Mouse (Mus musculus) kidney, adult 2 months (tissue): ENCODE measurements around the gene Sema4b.

Experiments
- CTCF ChIP-seq: fragments of 200-500 bp; conservative IDR thresholded peaks from 2 replicates; pipeline ENCODE4 v1.5.1; 2011; ENCODE audit warnings: low read depth, mild to moderate bottlenecking, control low read depth, low read length, moderate library complexity, mixed read lengths; ENCODE audit not compliant: insufficient read depth, insufficient read length
- POLR2A ChIP-seq: fragments of 200-500 bp; IDR thresholded peaks from one replicate; pipeline ENCODE4 v1.6.1; 2011; ENCODE audit warnings: low read depth, low read length, control low read depth

GRCm38 (mm10) chr7:80199851-80200587 lies 13.4 kb downstream of the Sema4b start:
- TF ChIP-seq CTCF, result no peak
- no peak for TF ChIP-seq POLR2A
